Mouse (Mus musculus): ENCODE measurements around the gene Vmn1r52. TPM values are rescaled to one million over a fixed set of nuclear protein-coding genes. Genes with fewer than 3 reads are reported as not detected.

Vmn1r52 gene
- polyA plus RNA-seq (2015; fragmentation: Nextera tagmentation; extraction: Ambion mirVana), result not detected in 2 replicates

DNA sequence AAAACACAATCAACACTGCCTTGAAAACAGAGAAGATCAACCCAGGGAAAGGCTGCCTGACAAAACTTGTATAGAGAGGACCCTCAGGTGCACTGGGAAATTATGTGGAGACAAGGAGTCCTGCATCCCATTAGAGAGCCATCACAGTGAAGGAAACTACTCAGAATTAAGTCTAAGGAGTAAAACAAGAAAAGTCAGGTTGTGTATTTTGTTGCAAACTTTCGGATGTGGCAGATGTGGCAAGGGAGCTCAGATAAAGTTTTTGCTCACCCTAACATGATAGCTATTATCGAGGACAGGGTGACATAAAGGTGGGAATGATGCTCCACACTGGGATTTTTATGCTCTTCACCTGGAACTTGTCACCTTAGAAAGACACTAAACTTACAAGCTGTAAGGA is at the start of gene Vmn1r52:
Gene Vmn1r52 (plus strand): TSS at position 301 of the 400 bp plus-strand sequence.

DNA sequence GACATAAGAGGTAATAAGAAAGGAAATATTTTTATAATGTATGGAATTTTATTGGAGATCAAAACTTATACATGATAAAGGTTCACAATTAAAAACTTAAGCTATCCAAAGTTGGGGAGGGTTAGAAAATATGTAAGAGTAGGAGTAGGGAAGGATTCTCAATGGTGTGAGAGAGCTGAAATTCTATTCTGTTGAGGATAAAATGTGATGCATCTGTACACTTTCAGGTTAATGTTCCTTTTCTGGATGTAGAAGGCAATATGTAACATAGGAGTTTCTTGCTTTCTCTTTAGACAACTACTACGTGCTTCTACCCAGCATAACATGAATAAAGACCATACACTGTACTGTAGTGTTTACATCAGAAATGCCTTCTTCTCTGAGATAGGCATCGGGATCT is 27.9 kb downstream of the Vmn1r52 start, which contains the start of gene V1ra8:
Gene V1ra8 (plus strand): TSS at position 301 of the 400 bp plus-strand sequence.

DNA sequence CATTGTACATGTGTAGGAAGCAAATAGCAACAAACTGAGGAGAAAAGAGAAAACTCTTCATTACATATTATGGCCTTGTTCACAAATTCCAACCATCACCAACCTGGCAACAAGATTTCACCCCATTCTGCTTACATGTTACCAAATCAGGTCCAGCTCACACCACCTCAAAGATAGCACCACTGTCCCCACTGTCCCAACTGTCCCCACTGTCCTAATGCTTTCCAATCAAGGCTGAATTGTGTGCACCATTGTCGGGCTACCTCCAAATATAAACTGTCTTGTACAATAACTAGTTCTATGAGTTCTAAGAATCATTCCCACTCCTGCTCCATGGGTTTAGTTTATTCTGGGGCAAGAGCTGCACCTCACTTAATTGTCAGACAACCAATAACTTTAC is 49.7 kb downstream of the Vmn1r52 start, which contains the start of gene Vmn1r53:
Gene Vmn1r53 (minus strand): TSS at position 101 of the 400 bp plus-strand sequence.

Other genes with a start within 250 kb of the Vmn1r52 start
- gene Vmn1r45, start 234.2 kb upstream of the Vmn1r52 start, polyA plus RNA-seq (2015; fragmentation: Nextera tagmentation; extraction: Ambion mirVana), result not detected in 2 replicates
- not detected in 2 replicates for gene Vmn1r46, start 205.5 kb upstream of the Vmn1r52 start, polyA plus RNA-seq (2015; fragmentation: Nextera tagmentation; extraction: Ambion mirVana)
- not detected in 2 replicates for gene Vmn1r47, start 158.7 kb upstream of the Vmn1r52 start, polyA plus RNA-seq (2015; fragmentation: Nextera tagmentation; extraction: Ambion mirVana)
- gene Vmn1r48, start 138.0 kb upstream of the Vmn1r52 start, polyA plus RNA-seq (2015; fragmentation: Nextera tagmentation; extraction: Ambion mirVana), result not detected in 2 replicates
- not detected in 2 replicates for gene Vmn1r49, start 96.3 kb upstream of the Vmn1r52 start, polyA plus RNA-seq (2015; fragmentation: Nextera tagmentation; extraction: Ambion mirVana)
- not detected in 2 replicates for gene Vmn1r50, start 73.4 kb upstream of the Vmn1r52 start, polyA plus RNA-seq (2015; fragmentation: Nextera tagmentation; extraction: Ambion mirVana)
- 0.03 TPM in 1 of 2 replicates, not detected in the other for gene Vmn1r51, start 52.2 kb upstream of the Vmn1r52 start, polyA plus RNA-seq (2015; fragmentation: Nextera tagmentation; extraction: Ambion mirVana)
- not detected in 2 replicates for gene V1ra8, start 28.0 kb downstream of the Vmn1r52 start, polyA plus RNA-seq (2015; fragmentation: Nextera tagmentation; extraction: Ambion mirVana)
- 0.15 TPM in 1 of 2 replicates, not detected in the other for gene Vmn1r53, start 49.6 kb downstream of the Vmn1r52 start, polyA plus RNA-seq (2015; fragmentation: Nextera tagmentation; extraction: Ambion mirVana)
- not detected in 2 replicates for gene Vmn1r54, start 71.5 kb downstream of the Vmn1r52 start, polyA plus RNA-seq (2015; fragmentation: Nextera tagmentation; extraction: Ambion mirVana)
- gene BC048671, start 126.4 kb downstream of the Vmn1r52 start, polyA plus RNA-seq (2015; fragmentation: Nextera tagmentation; extraction: Ambion mirVana), result not detected in 2 replicates
- gene Chst13, start 150.4 kb downstream of the Vmn1r52 start, polyA plus RNA-seq (2015; fragmentation: Nextera tagmentation; extraction: Ambion mirVana), result 0.59 and 0.68 TPM in 2 replicates
- 1.4 TPM in 2 replicates for gene Uroc1, start 158.5 kb downstream of the Vmn1r52 start, polyA plus RNA-seq (2015; fragmentation: Nextera tagmentation; extraction: Ambion mirVana)
- 8.4 and 8.5 TPM in 2 replicates for gene Zxdc, start 194.7 kb downstream of the Vmn1r52 start, polyA plus RNA-seq (2015; fragmentation: Nextera tagmentation; extraction: Ambion mirVana)

Measured in adrenal gland, postnatal 0 days (tissue).